Mouse (Mus musculus) megakaryocyte-erythroid progenitor cell, adult 5-6 weeks (primary cell): ENCODE data around the gene Tent4b. TPM values are rescaled to one million over a fixed set of nuclear protein-coding genes. Genes with fewer than 3 reads are reported as not detected.

ENCODE experiments used
- ATAC-seq: replicated peaks from 2 replicates; pipeline ENCODE4 v1.8.0; 2016; ENCODE audit warnings: mild to moderate bottlenecking, inconsistent platforms; ENCODE audit not compliant: severe bottlenecking, poor library complexity, low FRiP score, low TSS enrichment
- total RNA-seq, 2 experiments: library from RNA; stranded (forward) in 1 of 2; stranded (reverse) in 1 of 2; fragments of 200-1000, 215-1000 nt in 1 of 2; fragments of >200 nt in 1 of 2; fragmentation: Nextera tagmentation in 1 of 2; gene quantifications; 2 replicates each; pipeline ENCODE4 v1.2.3; 2014 to 2017

Tent4b gene
- total RNA-seq, 2 experiments from 2014 or later, result 50.4 to 51.7 TPM

DNA sequence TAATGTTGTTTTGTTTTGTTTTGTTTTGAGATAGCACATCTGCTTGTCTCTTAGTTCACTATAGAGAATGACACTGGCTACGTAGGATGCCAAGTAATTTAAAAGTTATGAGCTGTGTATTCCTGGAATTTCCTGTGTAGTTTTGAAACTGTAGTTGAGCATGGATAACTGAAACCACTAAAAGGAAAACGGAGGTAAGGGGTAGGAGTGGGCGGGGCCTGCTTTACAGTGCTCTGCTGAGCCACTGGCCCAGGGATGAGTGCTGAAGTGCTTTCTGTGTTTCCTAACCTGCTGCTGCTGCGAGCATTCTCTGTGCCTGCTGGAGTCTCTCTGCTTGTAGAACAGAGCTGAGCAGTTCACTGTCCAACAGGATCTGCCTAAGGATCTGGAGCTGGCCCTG is 22.3 kb downstream of the Tent4b start:
- ATAC-seq, result no peak

DNA sequence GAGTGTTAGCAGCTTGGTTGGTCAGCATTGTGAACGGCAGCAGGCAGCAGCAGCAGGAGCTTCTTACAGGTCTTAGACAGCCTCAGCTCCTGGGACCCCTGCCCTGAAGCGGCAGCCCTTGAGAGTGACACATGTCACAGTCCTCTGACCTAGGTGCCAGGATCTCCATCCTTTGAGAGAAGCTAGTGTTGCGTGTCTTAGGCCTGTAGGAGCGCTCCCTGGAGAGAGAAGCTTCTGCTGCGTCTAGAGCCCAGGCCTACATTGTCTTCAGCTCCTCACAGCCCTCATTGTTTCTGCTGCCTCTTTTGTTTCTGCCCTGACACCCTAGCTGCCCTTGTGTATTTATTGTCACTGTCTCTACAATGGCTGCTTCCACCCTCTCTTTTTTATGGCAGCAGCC is 26.3 kb downstream of the Tent4b start:
- no peak for ATAC-seq

DNA sequence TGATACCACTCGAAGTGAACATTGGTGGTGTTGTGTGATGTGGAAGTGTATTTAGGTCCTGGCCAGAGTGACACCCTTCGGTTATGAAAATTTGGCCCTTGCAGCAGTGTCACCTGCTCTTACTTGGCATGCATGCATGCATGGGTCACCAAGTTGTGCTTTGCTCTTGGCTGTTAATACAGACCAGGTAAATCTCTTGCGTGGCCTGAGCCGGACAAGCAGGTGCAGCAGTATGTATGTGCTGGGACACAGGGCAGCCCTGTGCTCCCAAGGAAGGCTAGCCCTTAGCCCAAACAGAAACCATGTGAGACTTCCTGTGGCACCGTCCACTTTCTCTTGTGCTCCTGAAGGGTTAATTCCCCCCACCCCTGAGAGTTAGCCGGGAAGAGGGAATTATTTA is 28.8 kb downstream of the Tent4b start:
- ATAC-seq, result no peak

DNA sequence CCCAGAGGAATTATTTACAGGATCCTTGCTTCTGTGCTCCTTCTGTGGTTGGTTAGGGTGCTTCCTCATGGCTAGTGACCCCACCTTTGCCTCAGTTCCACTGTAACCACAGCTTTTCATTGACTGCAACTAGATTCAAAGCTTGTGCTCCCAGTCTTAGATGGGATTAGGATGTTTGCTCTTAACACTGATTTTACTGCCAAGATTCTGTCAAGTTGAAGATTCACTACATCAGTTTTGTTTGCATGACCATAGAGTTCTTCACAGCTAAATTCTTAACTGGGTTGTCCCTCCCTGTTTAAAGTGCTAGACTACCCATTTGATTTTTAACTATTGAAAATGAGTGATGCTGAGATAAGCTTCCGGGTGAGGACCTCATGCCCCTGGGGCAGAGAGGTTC is 29.3 kb downstream of the Tent4b start:
- no peak for ATAC-seq

DNA sequence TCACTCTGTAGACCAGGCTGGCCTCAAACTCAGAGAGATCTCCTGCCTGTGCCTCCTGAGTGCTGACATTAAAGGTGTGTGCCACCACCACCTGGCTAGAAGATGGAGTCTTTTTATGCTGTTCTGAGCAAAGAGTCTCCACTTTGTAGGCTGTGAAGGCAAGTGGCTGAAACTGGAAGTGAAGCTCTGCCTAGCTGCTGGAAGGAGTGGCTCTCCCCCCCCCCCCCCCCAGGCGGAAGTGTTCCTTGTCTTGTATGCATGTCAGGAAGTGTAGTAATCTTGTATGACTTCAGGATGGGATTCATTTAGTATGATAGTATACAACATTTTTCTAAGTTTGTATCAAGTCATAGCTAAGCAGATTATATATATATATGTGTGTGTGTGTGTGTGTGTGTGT is 29.8 kb downstream of the Tent4b start:
- ATAC-seq, result no peak

DNA sequence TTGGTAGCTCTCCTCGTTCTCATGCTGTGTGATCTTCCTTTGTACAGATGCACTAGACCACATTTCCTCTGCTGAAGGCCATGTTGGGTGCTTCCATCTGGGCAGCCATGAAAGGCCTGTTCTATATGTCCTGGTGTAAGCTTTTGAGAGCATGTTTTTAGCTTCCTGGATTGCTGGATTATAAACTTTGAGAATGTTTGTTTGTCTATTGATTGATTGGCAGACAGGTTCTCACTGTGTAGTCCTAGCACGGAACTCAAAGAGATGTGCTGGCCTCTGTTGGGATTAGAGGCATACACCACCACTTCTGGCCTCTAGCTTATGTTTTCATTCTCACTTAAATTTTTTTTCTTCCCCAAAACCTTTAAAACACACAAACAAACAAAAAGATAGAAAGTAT is 37.7 kb downstream of the Tent4b start:
- no peak for ATAC-seq

DNA sequence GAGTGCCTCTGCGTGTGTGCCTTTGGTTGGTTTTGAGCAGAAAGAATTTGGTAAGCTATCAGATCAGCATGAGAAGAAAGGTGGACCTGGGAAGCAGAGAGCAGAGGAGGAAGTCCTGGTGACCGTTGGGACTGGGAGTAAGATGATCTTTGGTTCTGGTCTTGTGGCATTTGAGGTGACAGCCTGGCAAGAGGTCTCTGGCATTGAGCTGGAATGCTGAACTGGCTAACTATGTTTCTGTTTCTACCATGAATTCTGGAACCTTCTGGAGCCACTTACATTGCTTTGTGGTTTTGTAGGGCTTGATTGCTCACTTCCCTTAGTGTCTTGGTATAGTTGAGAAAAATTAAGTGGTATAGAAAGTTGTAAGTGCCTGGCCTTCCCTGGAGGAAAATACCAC is 38.6 kb downstream of the Tent4b start:
- no peak for ATAC-seq

DNA sequence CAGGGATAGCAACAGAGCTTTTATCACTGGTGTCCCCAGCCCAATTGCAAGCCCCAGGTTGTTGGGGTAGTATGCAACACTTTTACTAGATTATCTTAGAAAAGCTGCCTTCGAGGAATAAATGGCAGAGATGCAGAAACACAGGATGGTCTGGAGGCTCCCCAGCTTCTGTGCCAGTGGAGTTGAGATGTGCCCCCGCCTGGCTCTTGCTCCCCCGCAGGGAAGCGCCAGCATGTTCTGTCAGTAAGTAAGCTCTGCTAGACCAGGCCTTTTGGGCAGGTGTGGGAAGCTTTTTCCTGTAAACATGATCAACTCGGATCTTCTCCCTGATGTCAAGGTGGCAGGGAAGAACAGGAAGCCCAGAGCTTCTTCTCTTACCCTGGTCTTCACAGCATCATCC is 40.3 kb downstream of the Tent4b start:
- no peak for ATAC-seq

DNA sequence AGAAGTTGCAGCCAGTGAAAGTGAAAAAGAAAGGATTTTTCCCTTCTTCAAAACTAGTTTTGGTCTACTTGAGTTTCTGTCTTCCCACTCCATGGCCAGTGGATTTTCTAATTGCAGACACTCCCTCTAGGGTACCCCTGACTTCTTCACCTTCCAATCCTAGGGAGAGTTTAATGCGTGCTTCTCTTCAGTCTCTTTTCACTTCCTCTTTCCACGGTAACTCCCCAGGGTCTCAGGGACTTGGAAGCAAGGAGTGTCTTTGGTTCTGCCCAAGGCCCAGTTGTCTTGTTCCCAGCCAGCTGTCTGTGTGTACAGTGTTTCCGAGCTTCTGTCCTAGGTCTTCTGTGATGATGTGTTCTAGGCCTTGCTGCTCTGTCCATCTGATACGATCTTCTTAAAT is 42.9 kb downstream of the Tent4b start:
- no peak for ATAC-seq

DNA sequence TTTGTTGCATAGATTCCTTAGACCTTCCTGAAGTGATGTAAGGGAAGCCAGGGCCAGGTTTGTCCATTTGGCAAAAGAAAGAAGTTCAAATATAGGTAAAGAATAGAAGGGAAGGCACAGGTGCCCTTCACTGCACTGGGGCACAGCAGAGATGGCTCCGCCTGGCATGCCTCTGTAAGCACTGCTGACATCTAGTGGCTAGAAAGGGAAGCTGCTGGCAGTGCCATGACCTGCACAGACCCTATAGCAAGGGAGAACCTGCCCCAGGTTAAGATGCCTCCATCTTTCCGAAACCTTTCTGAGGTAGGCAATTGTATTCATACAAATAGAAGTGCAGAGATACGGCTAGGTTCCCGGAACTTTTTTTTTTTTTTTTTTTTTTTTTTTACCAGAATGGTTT is 45.3 kb downstream of the Tent4b start:
- ATAC-seq, result peak; percentile 99

DNA sequence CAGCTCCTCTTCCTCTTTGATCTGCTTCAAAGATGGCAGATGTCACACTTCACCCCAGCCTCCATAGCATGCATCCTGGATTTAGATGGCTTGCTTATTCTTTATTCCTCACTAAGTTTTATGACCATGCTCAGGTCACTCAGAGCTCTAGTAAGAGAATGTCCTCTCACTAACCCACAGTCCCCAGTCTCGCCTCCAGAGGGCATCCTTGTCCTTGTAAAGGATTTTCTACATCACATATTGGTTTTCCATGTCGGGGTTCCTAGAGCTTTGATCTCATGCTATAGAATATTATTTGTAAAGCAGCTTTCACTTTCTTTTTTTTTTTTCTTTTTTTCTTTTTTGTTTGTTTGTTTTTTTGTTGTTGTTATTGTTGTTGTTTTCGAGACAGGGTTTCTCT is 53.8 kb downstream of the Tent4b start:
- ATAC-seq, result peak; percentile 64

DNA sequence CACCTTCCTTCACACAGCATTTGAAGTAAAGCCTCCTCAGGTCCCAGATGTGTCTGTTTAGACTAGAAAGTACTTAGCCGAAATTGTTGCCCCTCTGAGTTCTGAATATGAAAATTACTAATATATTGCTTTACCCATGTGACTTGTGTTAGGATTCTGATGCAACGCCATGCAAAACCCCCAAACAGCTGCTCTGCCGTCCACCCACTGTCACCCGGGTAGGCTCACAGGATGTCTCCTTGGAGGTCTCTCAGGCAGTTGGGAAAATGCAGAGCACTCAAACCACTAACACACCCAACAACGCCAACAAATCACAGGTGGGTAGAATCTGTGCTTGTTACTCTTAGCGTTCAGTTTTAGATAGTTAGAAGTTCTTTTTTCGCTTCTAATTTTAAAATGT is 55.9 kb downstream of the Tent4b start:
- no peak for ATAC-seq

DNA sequence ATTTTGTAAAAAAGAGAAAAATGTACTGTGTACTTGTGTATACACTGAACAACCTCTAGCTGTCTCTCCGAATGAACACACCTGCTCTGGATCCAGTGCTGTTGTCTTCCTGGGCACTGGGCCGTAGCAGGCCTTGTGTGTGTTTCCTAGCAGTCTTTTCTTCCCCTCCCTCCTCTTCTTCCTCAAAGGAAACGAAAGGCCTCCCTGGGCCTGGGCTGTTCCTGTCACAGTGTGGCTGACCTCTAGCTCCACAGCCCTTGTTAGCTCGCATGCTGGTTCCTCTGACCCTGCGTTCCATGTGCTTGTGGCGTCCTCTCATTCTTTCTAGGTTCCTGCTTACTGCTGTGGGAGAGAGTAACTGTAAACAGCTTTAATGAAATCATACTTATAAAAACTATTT is 59.0 kb downstream of the Tent4b start:
- no peak for ATAC-seq

DNA sequence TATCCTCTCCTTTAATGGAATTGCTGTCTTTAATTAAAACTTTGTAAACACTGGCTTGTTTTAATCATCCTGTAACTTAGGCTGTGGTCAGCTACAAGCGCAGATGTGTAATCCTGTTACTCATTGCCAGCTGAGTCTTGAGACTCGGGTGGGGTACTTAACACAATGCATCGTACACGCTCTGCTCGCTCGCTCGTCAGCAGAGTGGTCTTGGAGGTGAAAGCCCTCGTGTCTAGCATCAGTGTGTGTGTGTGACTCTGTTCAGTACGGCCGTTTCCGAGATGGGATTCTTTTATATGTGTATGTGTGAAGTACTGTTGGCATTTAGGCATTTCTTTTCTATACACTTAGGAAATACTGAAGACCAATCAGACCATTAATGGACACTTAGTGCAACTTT is 59.5 kb downstream of the Tent4b start:
- no peak for ATAC-seq

DNA sequence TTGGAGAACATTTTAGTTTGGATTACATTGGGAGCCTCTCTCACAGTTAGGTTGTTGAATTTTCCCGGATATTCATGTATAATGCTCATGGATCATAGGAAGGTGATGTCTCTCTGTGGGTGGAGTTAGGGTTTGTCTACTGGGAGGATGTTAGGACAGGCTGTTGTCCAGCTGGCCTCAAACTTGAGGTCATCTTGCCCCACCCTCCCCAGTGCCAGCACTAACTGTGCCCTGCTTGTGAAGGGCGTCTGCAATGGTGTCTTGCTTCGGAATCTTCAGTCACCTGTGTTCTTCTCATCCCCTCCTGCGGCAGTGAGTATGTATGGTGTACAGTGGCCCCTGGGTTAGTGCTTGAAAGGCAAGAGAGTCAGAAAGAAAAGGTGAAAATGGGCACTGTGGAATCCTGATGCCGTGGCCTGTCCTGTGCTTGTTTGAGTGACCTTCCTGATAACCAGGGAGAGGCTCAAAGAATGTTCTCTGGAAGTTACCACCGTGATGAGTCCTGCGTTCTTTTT is 61.5 kb downstream of the Tent4b start:
- ATAC-seq, result no peak

DNA sequence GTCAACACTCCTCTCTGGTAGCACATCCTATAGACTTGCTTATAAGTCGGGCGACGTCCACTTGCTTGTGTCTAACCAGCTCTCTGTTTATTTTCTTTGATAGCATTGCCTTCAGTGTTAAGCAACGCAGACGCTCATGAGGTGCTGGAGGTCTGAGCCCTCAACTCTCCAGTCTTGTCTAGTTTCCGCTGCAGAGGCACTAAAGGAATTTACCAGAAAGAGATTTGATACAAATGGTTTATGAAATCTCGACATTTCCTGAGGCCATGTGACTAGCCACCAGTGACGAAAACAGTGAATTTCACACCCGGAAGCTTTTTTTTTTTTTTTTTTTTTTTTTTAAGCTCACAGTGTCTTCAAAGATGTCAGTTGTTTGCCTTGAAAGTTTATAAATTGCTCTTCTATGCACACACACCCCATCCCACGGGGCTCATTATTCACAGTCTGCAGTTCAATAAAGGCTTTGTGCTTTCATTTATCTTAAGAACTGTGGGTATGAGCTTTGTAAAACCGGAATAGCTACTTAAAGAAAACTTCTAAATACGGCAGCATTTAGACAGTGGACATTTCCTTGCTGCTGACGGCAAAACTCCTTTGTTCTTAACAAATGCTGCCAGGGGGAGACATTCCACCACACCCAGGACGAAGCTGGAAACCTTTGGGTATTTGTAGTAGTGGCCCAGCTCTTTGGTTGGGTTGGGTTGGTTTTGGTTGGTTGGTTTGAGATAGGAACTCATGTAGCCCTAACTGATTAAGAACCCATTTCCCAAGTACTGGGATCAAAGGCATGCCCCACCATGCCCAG is 64.0 kb downstream of the Tent4b start:
- no peak for ATAC-seq

DNA sequence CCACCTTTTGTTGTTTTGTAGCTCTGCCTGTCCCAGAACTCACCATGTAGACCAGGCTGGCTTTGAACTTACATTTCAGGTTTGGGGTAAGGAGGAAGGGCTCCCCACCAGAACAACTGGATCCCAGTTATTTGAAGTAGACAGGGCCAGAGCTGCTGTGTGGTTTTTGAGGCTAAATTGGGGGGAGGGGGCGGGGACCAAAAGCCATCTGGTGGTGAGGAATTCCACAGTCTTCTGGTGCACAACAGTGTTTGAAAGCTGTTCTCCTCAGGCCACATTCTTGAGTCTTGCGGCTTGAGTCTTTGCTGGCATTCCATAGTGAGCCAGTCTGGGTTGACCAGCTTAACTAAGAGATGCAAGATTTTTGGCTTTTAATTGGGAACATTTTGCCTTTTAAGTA is 66.5 kb downstream of the Tent4b start:
- ATAC-seq, result no peak

DNA sequence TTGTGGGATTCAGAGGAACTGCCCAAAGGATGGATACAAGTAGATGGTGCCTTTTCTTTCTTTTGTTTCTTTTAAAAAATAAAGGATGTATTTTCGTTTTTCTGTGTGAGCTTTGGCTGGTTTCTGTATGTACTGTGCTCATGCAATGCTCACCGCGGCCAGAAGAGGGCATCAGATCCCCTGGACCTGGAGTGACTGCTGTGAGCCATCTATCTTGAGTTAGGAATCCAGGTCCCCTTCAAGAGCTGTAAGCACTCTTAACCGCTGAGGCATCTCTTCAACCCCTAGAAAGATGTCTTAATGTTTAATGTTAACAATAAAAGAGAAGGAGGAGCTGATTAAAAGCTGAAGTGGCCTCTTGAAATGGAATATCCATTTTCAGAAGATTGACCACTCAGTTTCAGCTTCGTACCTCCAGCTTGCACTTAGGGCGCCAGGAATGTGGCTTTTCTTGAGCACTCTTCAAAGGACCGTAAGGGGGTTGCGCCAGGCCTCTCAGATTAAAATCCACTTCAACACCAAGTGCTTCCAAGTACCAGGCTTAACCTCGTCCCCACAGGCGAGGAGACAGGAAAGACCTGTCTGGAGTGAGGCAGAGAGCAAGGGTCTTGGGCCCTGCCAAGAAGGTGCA is 67.3 kb downstream of the Tent4b start:
- peak; percentile 65; the same call in 1 of the 2 replicates for ATAC-seq

DNA sequence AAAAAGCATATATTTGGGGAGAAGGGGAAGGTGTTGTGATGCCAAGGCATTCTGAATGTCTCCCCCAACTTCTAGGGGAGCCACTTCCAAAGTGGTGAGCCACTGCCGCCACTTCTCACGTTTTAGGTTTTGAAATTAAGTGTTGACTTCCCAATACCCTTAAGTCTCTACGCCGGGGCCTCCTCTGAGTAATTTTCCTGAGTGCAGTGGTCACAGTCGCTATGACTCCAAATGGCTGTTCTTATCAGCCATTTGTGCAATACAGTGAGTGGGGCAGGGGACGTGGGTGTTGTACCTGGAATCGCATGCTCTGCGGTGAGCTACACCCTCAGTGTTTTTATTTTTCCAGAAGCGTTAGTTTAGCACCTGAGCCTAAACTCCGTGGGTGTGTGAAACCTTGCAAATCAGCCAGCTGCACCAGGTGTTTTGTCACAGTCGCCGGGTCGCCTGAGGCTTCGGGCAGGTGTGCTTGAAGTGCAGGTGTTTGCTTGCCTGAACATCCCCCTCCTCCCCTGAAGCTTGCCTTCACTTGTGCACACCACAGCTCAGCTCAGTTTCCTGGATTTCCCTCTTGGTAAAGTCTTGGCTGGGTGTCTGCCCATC is 67.9 kb downstream of the Tent4b start:
- ATAC-seq, result no peak

DNA sequence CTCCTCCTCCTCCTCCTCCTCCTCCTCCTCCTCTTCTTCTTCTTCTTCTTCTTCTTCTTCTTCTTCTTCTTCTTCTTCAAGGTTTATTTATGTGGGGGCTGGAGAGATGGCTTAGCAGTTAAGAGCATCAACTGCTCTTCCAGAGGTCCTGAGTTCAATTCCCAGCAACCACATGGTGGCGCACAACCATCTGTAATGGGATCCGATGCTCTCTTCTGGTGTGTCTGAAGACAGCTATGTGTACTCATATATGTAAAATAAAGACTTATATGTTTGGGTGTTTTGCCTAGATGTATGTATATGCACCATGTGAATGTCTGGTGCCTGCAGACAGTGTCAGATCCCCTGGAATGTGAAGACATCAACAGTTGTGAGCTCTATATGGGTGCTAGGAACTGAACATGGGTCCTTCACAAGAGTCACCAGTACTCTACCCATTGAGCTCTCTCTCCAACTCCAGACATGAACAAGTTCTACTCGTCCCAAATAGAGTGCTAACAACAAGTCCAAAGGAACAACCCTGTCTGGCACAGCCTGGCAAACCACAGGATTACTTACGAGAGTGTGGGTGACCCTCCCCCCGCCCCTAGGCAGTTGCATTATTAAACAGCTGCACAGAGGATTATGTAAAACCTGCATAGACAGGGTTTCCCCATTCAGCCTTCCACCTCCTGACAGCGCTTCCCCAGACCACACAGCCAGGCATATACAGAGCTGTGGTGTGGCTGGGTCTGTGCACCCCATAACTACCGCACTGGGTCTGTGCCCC is 70.3 kb downstream of the Tent4b start:
- ATAC-seq, result no peak
